Mouse (Mus musculus): ENCODE measurements around the gene Igsf21. TPM values are rescaled to one million over a fixed set of nuclear protein-coding genes. Genes with fewer than 3 reads are reported as not detected.

The Igsf21 gene
- polyA plus RNA-seq, 1 experiment = 0.40 TPM

DNA sequence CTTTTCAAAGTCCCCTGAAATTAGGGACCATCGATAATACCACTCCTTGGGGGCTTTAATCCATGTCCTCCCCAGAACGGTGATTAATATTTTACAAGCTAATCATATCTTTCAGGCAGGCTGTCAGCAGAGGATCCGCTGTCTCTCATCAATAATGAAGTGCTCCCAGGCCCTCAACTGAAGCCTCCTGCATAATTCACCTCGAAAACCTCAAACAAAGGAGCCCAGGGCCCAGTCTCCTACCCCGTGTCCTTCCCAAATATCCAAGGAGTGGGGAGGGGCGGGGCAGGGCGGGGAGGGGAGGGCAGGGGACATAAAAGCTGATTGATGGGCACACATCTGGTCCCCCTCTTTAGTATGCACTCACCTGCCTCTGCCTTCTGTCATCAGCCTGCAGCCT lies 247.6 kb downstream of the Igsf21 start:
- Histone ChIP-seq H3K9me3 (replicated peaks; ENCODE audit: control insufficient read depth, insufficient read depth, low read length, poor library complexity, severe bottlenecking) (peaks cover 5% of the 10 kb centered on the region), H3K36me3 (ENCODE audit: control insufficient read depth, insufficient read depth, low read length, poor library complexity, severe bottlenecking) (no peaks in the 10 kb centered on the region), H3K27ac (ENCODE audit: insufficient read depth, low read length) (no peak overlapping the region), H3K9ac (ENCODE audit: low read depth, poor library complexity, severe bottlenecking) (no peak overlapping the region), H3K4me3 (ENCODE audit: low read depth, low read length) (no peak overlapping the region), H3K4me1 (ENCODE audit: control insufficient read depth, insufficient read depth, low read length) (peaks cover 13% of the 10 kb centered on the region), H3K27me3 (ENCODE audit: control insufficient read depth, insufficient read depth, low read length, poor library complexity, severe bottlenecking) (no peaks in the 10 kb centered on the region)
- TF ChIP-seq CTCF (IDR thresholded peaks at IDR 0.05; ENCODE audit: low read depth, low read length) = no peak
- TF ChIP-seq EP300 (IDR thresholded peaks at IDR 0.05; ENCODE audit: insufficient read depth, low read depth, low read length) = no peak
- TF ChIP-seq POLR2A (IDR thresholded peaks at IDR 0.05; ENCODE audit: insufficient read depth, low read length) = no peak

DNA sequence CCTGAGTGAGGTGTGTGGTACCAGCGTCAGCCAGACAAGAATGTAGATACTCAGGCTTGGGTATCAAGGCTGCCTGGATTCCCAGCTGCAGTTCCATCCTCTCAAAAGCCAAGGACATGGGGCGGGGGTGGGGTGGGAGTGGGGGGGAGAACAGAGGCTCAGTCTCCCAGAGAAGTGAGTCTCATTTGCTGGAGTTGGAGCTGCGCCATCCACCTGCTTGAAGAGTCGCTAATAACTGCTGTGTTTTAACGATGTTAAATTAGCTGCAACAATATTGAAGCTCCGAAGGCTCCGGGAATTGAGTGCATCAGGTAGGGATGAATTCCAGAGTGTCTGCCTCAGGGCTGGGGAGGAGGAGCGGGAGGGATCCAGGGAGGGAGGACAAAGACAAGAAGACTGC lies 250.9 kb downstream of the Igsf21 start:
- Histone ChIP-seq H3K27ac (ENCODE audit: insufficient read depth, low read length) (no peak overlapping the region), H3K27me3 (ENCODE audit: control insufficient read depth, insufficient read depth, low read length, poor library complexity, severe bottlenecking) (no peaks in the 10 kb centered on the region), H3K36me3 (ENCODE audit: control insufficient read depth, insufficient read depth, low read length, poor library complexity, severe bottlenecking) (no peaks in the 10 kb centered on the region), H3K4me3 (ENCODE audit: low read depth, low read length) (no peak overlapping the region), H3K9ac (ENCODE audit: low read depth, poor library complexity, severe bottlenecking) (no peak overlapping the region), H3K9me3 (replicated peaks; ENCODE audit: control insufficient read depth, insufficient read depth, low read length, poor library complexity, severe bottlenecking) (peaks cover 5% of the 10 kb centered on the region), H3K4me1 (ENCODE audit: control insufficient read depth, insufficient read depth, low read length) (no peaks in the 10 kb centered on the region)
- no peak for TF ChIP-seq POLR2A (IDR thresholded peaks at IDR 0.05; ENCODE audit: insufficient read depth, low read length)
- TF ChIP-seq CTCF (IDR thresholded peaks at IDR 0.05; ENCODE audit: low read depth, low read length) = no peak
- TF ChIP-seq EP300 (IDR thresholded peaks at IDR 0.05; ENCODE audit: insufficient read depth, low read depth, low read length) = no peak

DNA sequence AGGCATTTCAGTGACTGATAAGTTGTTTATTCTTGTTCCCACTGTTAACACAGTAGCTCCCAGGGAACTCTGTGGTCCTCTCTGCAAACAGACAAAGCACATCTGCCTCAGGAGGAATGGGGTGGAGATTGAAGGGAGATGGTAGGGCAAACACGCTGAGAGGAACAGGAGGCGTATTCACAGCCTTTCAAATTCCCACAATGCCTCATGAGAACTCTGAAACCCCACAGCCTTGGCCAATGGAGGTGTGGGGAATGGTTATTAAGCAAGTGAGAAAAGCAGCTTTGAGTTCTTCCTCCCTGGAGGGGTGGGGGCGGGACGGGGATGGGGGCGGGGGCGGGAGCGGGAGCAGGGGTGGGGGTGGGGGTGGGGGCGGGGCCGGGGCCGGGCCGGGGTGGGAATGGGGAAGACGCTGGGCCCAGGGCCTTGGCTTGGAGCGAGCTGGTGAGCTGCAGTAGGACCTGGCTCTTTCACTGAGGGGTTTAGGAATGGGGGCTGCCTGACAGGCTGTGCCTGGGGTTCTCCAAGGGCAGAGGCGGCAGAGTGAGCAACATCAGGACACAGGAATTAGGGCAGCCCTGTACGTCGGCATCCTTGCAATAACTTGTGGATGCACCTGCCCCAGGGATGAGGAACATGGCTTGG lies 253.4 kb downstream of the Igsf21 start:
- TF ChIP-seq POLR2A (IDR thresholded peaks at IDR 0.05; ENCODE audit: insufficient read depth, low read length) (no peak), CTCF (IDR thresholded peaks at IDR 0.05; ENCODE audit: low read depth, low read length) (no peak), EP300 (IDR thresholded peaks at IDR 0.05; ENCODE audit: insufficient read depth, low read depth, low read length) (no peak)
- Histone ChIP-seq H3K4me1 (ENCODE audit: control insufficient read depth, insufficient read depth, low read length) (no peaks in the 10 kb centered on the region), H3K4me3 (ENCODE audit: low read depth, low read length) (peak overlapping the region; percentile 19), H3K27me3 (ENCODE audit: control insufficient read depth, insufficient read depth, low read length, poor library complexity, severe bottlenecking) (no peaks in the 10 kb centered on the region), H3K36me3 (ENCODE audit: control insufficient read depth, insufficient read depth, low read length, poor library complexity, severe bottlenecking) (no peaks in the 10 kb centered on the region), H3K27ac (ENCODE audit: insufficient read depth, low read length) (no peak overlapping the region), H3K9me3 (replicated peaks; ENCODE audit: control insufficient read depth, insufficient read depth, low read length, poor library complexity, severe bottlenecking) (peaks cover 5% of the 10 kb centered on the region), H3K9ac (ENCODE audit: low read depth, poor library complexity, severe bottlenecking) (no peak overlapping the region)

DNA sequence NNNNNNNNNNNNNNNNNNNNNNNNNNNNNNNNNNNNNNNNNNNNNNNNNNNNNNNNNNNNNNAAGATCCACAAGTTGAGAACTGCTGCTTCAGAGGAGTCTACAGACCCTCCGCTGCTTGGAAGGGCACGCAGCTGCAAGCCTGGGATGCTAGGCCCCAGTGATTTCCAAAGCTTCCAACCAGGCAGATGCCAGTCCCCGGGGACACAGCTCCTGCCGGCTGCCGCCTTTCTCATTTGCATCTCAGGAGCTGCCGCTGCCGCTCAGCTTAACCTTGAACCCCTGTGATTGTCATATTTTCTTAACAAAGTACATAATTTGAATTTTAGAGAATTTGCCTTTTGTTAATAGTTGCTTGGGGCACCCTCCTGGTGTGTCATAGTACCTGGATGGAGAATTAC lies 259.7 kb downstream of the Igsf21 start:
- H3K9me3 ChIP-seq (replicated peaks; ENCODE audit: control insufficient read depth, insufficient read depth, low read length, poor library complexity, severe bottlenecking) = no peaks in the 10 kb centered on the region
- H3K27ac ChIP-seq (ENCODE audit: insufficient read depth, low read length) = no peak overlapping the region
- no peaks in the 10 kb centered on the region for H3K36me3 ChIP-seq (ENCODE audit: control insufficient read depth, insufficient read depth, low read length, poor library complexity, severe bottlenecking)

DNA sequence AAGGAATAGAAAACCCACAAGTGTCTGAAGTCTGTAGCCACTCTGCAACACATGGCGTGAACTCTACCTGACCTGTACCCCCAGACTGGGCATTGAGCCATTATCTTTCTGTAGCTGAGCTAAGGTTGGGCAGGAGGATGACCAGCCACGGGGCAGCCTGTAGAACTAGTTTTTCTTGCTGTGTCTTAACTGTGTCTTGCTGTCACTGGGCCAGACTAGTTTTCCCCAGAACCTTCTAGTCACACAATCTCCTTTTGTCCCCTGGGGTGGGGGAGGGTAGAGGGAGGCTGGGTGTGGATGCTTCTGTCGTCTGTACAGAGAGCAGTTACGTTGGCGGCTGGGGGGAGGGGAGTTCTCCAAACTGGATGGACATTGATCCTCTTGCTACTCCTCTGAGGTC lies 267.9 kb downstream of the Igsf21 start:
- Histone ChIP-seq H3K9me3 (replicated peaks; ENCODE audit: control insufficient read depth, insufficient read depth, low read length, poor library complexity, severe bottlenecking) (no peaks in the 10 kb centered on the region), H3K27ac (ENCODE audit: insufficient read depth, low read length) (no peak overlapping the region)
- no peak for TF ChIP-seq CTCF (IDR thresholded peaks at IDR 0.05; ENCODE audit: low read depth, low read length)
- TF ChIP-seq POLR2A (IDR thresholded peaks at IDR 0.05; ENCODE audit: insufficient read depth, low read length) = no peak
- peak; percentile 94 for TF ChIP-seq EP300 (IDR thresholded peaks at IDR 0.05; ENCODE audit: insufficient read depth, low read depth, low read length)

More for the DNA sequence above, 259.7 kb downstream of the Igsf21 start:
- Histone ChIP-seq H3K4me1 (ENCODE audit: control insufficient read depth, insufficient read depth, low read length) (no peaks in the 10 kb centered on the region), H3K9ac (ENCODE audit: low read depth, poor library complexity, severe bottlenecking) (no peak overlapping the region), H3K4me3 (ENCODE audit: low read depth, low read length) (no peak overlapping the region), H3K27me3 (ENCODE audit: control insufficient read depth, insufficient read depth, low read length, poor library complexity, severe bottlenecking) (no peaks in the 10 kb centered on the region)
- no peak for TF ChIP-seq POLR2A (IDR thresholded peaks at IDR 0.05; ENCODE audit: insufficient read depth, low read length)
- no peak for TF ChIP-seq CTCF (IDR thresholded peaks at IDR 0.05; ENCODE audit: low read depth, low read length)
- no peak for TF ChIP-seq EP300 (IDR thresholded peaks at IDR 0.05; ENCODE audit: insufficient read depth, low read depth, low read length)

DNA sequence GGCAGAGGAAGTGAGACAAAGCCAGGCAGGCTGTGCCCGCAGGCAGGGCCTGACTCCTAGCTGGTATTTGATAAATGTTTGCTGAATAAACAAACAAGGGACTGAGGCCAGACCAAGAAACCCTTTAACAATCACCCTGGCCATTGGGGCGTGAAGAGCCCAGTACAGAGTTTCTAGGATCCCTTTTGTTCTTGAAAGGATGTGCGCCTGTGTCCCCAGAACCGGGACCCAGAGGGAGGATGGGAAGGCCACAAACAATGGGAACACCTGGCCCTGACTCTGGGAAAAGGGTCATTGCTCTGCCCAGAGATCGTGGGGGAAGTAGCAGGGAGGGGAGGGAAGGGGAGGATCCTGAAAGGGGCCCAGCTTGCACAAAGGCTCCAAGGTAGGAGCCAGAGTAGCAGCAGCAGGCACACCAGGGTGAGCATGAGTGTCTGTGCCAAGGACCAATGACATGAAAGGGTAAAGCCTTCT lies 269.2 kb downstream of the Igsf21 start:
- no peak overlapping the region for H3K27ac ChIP-seq (ENCODE audit: insufficient read depth, low read length)

More for the DNA sequence above, 267.9 kb downstream of the Igsf21 start:
- Histone ChIP-seq H3K9ac (ENCODE audit: low read depth, poor library complexity, severe bottlenecking) (no peak overlapping the region), H3K27me3 (ENCODE audit: control insufficient read depth, insufficient read depth, low read length, poor library complexity, severe bottlenecking) (no peaks in the 10 kb centered on the region), H3K4me3 (ENCODE audit: low read depth, low read length) (no peak overlapping the region), H3K36me3 (ENCODE audit: control insufficient read depth, insufficient read depth, low read length, poor library complexity, severe bottlenecking) (no peaks in the 10 kb centered on the region), H3K4me1 (ENCODE audit: control insufficient read depth, insufficient read depth, low read length) (peaks cover 4% of the 10 kb centered on the region)

More for the DNA sequence above, 269.2 kb downstream of the Igsf21 start:
- H3K9me3 ChIP-seq (replicated peaks; ENCODE audit: control insufficient read depth, insufficient read depth, low read length, poor library complexity, severe bottlenecking) = no peaks in the 10 kb centered on the region
- no peaks in the 10 kb centered on the region for H3K27me3 ChIP-seq (ENCODE audit: control insufficient read depth, insufficient read depth, low read length, poor library complexity, severe bottlenecking)
- TF ChIP-seq CTCF (IDR thresholded peaks at IDR 0.05; ENCODE audit: low read depth, low read length) = no peak
- TF ChIP-seq POLR2A (IDR thresholded peaks at IDR 0.05; ENCODE audit: insufficient read depth, low read length) = no peak
- peak; percentile 73 for TF ChIP-seq EP300 (IDR thresholded peaks at IDR 0.05; ENCODE audit: insufficient read depth, low read depth, low read length)
- peaks cover 4% of the 10 kb centered on the region for H3K4me1 ChIP-seq (ENCODE audit: control insufficient read depth, insufficient read depth, low read length)
- no peak overlapping the region for H3K9ac ChIP-seq (ENCODE audit: low read depth, poor library complexity, severe bottlenecking)
- H3K4me3 ChIP-seq (ENCODE audit: low read depth, low read length) = no peak overlapping the region
- H3K36me3 ChIP-seq (ENCODE audit: control insufficient read depth, insufficient read depth, low read length, poor library complexity, severe bottlenecking) = no peaks in the 10 kb centered on the region

Data from ES-Bruce4 (cell line).